Mouse (Mus musculus) heart, postnatal 0 days (tissue): ENCODE results near the gene Hlf. TPM values are rescaled to one million over a fixed set of nuclear protein-coding genes. Genes with fewer than 3 reads are reported as not detected.

Source experiments
- ATAC-seq: fragments of 200-750 bp; cut with Nextera tagmentation; 2 replicates; pipeline ENCODE4 v1.8.0; 2017; ENCODE audit warnings: low read depth, moderate number of reproducible peaks, moderate library complexity; ENCODE audit not compliant: insufficient read depth
- DNase-seq: peaks from one replicate; pipeline ENCODE4 v3.0.0-alpha.2; 2016; ENCODE audit warnings: low spot score
- H3K27ac ChIP-seq: fragments of 300-500 bp; sonication (generic); 2 replicates; pipeline ENCODE4 v1.5.1; 2014; ENCODE audit warnings: low read depth, mild to moderate bottlenecking
- H3K27me3 ChIP-seq: fragments of 300-500 bp; sonication (generic); 2 replicates; pipeline ENCODE4 v1.6.1; 2014; ENCODE audit warnings: low read length, mixed read lengths; ENCODE audit not compliant: control insufficient read depth, insufficient read depth
- H3K36me3 ChIP-seq: fragments of 300-500 bp; sonication (generic); replicated peaks from 2 replicates; pipeline ENCODE4 v1.6.1; 2014; ENCODE audit warnings: low read length, mixed read lengths; ENCODE audit not compliant: control insufficient read depth, insufficient read depth
- H3K4me1 ChIP-seq: fragments of 300-500 bp; sonication (generic); 2 replicates; pipeline ENCODE4 v1.6.1; 2014; ENCODE audit warnings: antibody characterized with exemption; ENCODE audit not compliant: control insufficient read depth, insufficient read depth
- H3K4me2 ChIP-seq: fragments of 300-500 bp; sonication (generic); 2 replicates; pipeline ENCODE4 v1.6.1; 2014; ENCODE audit warnings: low read depth, mild to moderate bottlenecking, low read length, moderate library complexity
- H3K4me3 ChIP-seq: fragments of 300-500 bp; sonication (generic); 2 replicates; pipeline ENCODE4 v1.5.1; 2014; ENCODE audit warnings: low read depth, low read length
- H3K9ac ChIP-seq: fragments of 300-500 bp; sonication (generic); replicated peaks from 2 replicates; pipeline ENCODE4 v1.6.1; 2014; ENCODE audit warnings: low read depth, low read length, mixed read lengths
- H3K9me3 ChIP-seq: fragments of 300-500 bp; sonication (generic); replicated peaks from 2 replicates; pipeline ENCODE4 v1.6.1; 2016; ENCODE audit warnings: low read length; ENCODE audit not compliant: control insufficient read depth
- CTCF ChIP-seq: IDR thresholded peaks from 2 replicates; pipeline ENCODE4 v1.5.1; 2016; ENCODE audit warnings: antibody characterized with exemption, control low read depth, low read depth
- EP300 ChIP-seq: IDR thresholded peaks from 2 replicates; pipeline ENCODE4 v1.6.1; 2016; ENCODE audit warnings: antibody characterized with exemption, low read depth
- WGBS: fragments of 180-500 bp; shearing (Covaris S2); extraction: QIAGEN DNeasy Blood & Tissue Kit; methylation state at CpG from one replicate; pipeline ENCODE4 v1.1.7; 2014; 5-methylcytosine and 5-hydroxymethylcytosine counted together
- polyA plus RNA-seq: library from polyadenylated mRNA; unstranded; fragments of >200 nt; fragmentation: Nextera tagmentation; extraction: Ambion mirVana; gene quantifications from 2 replicates; pipeline ENCODE4 v1.2.1, GENCODE M21; 2015
- total RNA-seq: library from RNA; depleted of rRNA; stranded (reverse); fragments of >200 nt; gene quantifications from 2 replicates; pipeline ENCODE4 v1.2.3, GENCODE M21; 2014; ENCODE audit warnings: low replicate concordance

Gene Hlf
- total and polyA plus RNA-seq, 2 experiments from 2014 or later, result 7.0 to 7.6 TPM

GRCm38 (mm10) chr11:90340836-90341235 lies 49.9 kb downstream of the Hlf start:
- no peak overlapping the region for H3K27ac ChIP-seq
- DNase-seq (no peak), ATAC-seq (no peak)
- no peak overlapping the region for H3K4me3 ChIP-seq
- no peaks in the 10 kb centered on the region for H3K4me1 ChIP-seq
- no peak overlapping the region for H3K4me2 ChIP-seq
- H3K27me3 ChIP-seq, result no peaks in the 10 kb centered on the region
- H3K36me3 ChIP-seq, result peaks cover 8% of the 10 kb centered on the region; the same call in 1 of the 2 replicates
- no peak for TF ChIP-seq EP300
- no peak for TF ChIP-seq CTCF
- WGBS, result 97% methylated on average over 13 of the region's 13 CpGs
- no peaks in the 10 kb centered on the region for H3K9me3 ChIP-seq
- no peak overlapping the region for H3K9ac ChIP-seq

GRCm38 (mm10) chr11:90334816-90335215 lies 55.9 kb downstream of the Hlf start:
- Histone ChIP-seq H3K27ac (no peak overlapping the region), H3K9ac (no peak overlapping the region), H3K9me3 (no peaks in the 10 kb centered on the region), H3K27me3 (no peaks in the 10 kb centered on the region), H3K36me3 (no peaks in the 10 kb centered on the region), H3K4me3 (no peak overlapping the region), H3K4me1 (no peaks in the 10 kb centered on the region), H3K4me2 (no peak overlapping the region)
- WGBS, result 43% methylated on average over 1 of the region's 1 CpGs
- DNase-seq, result no peak
- ATAC-seq, result 0 out of 2 replicates have a peak, but pooled peaks have one; percentile 30
- TF ChIP-seq CTCF (no peak), EP300 (no peak)

GRCm38 (mm10) chr11:90332737-90333136 lies 58.0 kb downstream of the Hlf start:
- no peak overlapping the region for H3K4me2 ChIP-seq
- 75% methylated on average over 4 of the region's 4 CpGs for WGBS
- no peaks in the 10 kb centered on the region for H3K9me3 ChIP-seq
- DNase-seq (no peak), ATAC-seq (no peak)
- no peaks in the 10 kb centered on the region for H3K27me3 ChIP-seq
- no peak overlapping the region for H3K27ac ChIP-seq
- no peak overlapping the region for H3K4me3 ChIP-seq
- no peaks in the 10 kb centered on the region for H3K4me1 ChIP-seq
- no peaks in the 10 kb centered on the region for H3K36me3 ChIP-seq
- no peak for TF ChIP-seq CTCF
- no peak for TF ChIP-seq EP300
- H3K9ac ChIP-seq, result no peak overlapping the region

- DNase-seq (no peak), ATAC-seq (no peak)
- Histone ChIP-seq H3K27ac (no peak overlapping the region), H3K9ac (no peak overlapping the region), H3K36me3 (no peaks in the 10 kb centered on the region), H3K9me3 (no peaks in the 10 kb centered on the region), H3K4me1 (no peaks in the 10 kb centered on the region), H3K4me3 (no peak overlapping the region), H3K4me2 (no peak overlapping the region), H3K27me3 (no peaks in the 10 kb centered on the region)
- WGBS, result 63% methylated on average over 9 of the region's 9 CpGs
- TF ChIP-seq EP300 (no peak), CTCF (no peak)
These were observed 60.4 kb downstream of the Hlf start for GRCm38 (mm10) chr11:90330202-90330694.

- ATAC-seq (peak; percentile 70), DNase-seq (peak; percentile 20)
- H3K27ac ChIP-seq, result no peak overlapping the region
- H3K4me3 ChIP-seq, result no peak overlapping the region
- H3K4me2 ChIP-seq, result no peak overlapping the region
- no peaks in the 10 kb centered on the region for H3K27me3 ChIP-seq
- no peak for TF ChIP-seq CTCF
- TF ChIP-seq EP300, result no peak
- H3K9me3 ChIP-seq, result no peaks in the 10 kb centered on the region
- H3K9ac ChIP-seq, result no peak overlapping the region
- 37% methylated on average over 1 of the region's 1 CpGs for WGBS
- H3K36me3 ChIP-seq, result no peaks in the 10 kb centered on the region
- H3K4me1 ChIP-seq, result no peaks in the 10 kb centered on the region
These were observed 63.9 kb downstream of the Hlf start for GRCm38 (mm10) chr11:90326836-90327235.

- H3K4me2 ChIP-seq, result no peak overlapping the region
- H3K27me3 ChIP-seq, result no peaks in the 10 kb centered on the region
- H3K36me3 ChIP-seq, result no peaks in the 10 kb centered on the region
- H3K4me3 ChIP-seq, result no peak overlapping the region
- 96% methylated on average over 5 of the region's 5 CpGs for WGBS
- H3K9me3 ChIP-seq, result no peaks in the 10 kb centered on the region
- DNase-seq (no peak), ATAC-seq (no peak)
- H3K27ac ChIP-seq, result no peak overlapping the region
- H3K4me1 ChIP-seq, result no peaks in the 10 kb centered on the region
- no peak overlapping the region for H3K9ac ChIP-seq
- TF ChIP-seq EP300, result no peak
- TF ChIP-seq CTCF, result no peak
These were observed 64.5 kb downstream of the Hlf start for GRCm38 (mm10) chr11:90326146-90326545.
